Mouse (Mus musculus): ENCODE results near the gene Clcnka.

- TF ChIP-seq CTCF (IDR thresholded peaks at IDR 0.05; ENCODE audit: extremely low read depth, insufficient read length, insufficient replicate concordance, low read depth, low read length) (no peak), POLR2A (IDR thresholded peaks at IDR 0.05; ENCODE audit: low read depth, low read length) (no peak)
Measured at GRCm38 (mm10) chr4:141351972-141352371, 46.6 kb downstream of the Clcnka start.
